Mouse (Mus musculus): ENCODE measurements around the gene Dennd4c. TPM values are rescaled to one million over a fixed set of nuclear protein-coding genes. Genes with fewer than 3 reads are reported as not detected.
A peak's percentile ranks its signal among the peaks of the same experiment; 100 is the strongest.
"Not testable (repeated sequence)": the region's sequence is repeated elsewhere in the genome, so short reads cannot be mapped to it uniquely, and the experiment has no call there.

Dennd4c gene
- polyA plus RNA-seq, 1 experiment from 2014 or later: 10.3 TPM

GRCm38 (mm10) chr4:86841141-86841540 is 92.8 kb downstream of the Dennd4c start:
- not testable (repeated sequence) for H3K27ac ChIP-seq (ENCODE audit: low read depth, low read length); H3K4me3 ChIP-seq (ENCODE audit: low read length); H3K4me2 ChIP-seq (replicated peaks; ENCODE audit: low read depth, low read length); H3K4me1 ChIP-seq (ENCODE audit: control insufficient read depth, insufficient read depth, low read length); ATAC-seq (ENCODE audit: low FRiP score, low TSS enrichment); H3K9me3 ChIP-seq (ENCODE audit: control insufficient read depth, low read length); H3K9ac ChIP-seq (ENCODE audit: low read depth, low read length); H3K27me3 ChIP-seq (ENCODE audit: control insufficient read depth, insufficient read depth, low read length)
- WGBS: 97% methylated on average over 2 of the region's 2 CpGs
- peaks cover 55% of the 10 kb centered on the region for H3K36me3 ChIP-seq (ENCODE audit: control insufficient read depth, insufficient read depth, low read length)

- no peak overlapping the region for H3K27ac ChIP-seq (ENCODE audit: low read depth, low read length)
- 97% methylated on average over 3 of the region's 3 CpGs for WGBS
- ATAC-seq (ENCODE audit: low FRiP score, low TSS enrichment): no peak
- H3K36me3 ChIP-seq (ENCODE audit: control insufficient read depth, insufficient read depth, low read length): peaks cover 49% of the 10 kb centered on the region
- H3K4me3 ChIP-seq (ENCODE audit: low read length): no peak overlapping the region
- no peak overlapping the region for H3K4me2 ChIP-seq (replicated peaks; ENCODE audit: low read depth, low read length)
- H3K9ac ChIP-seq (ENCODE audit: low read depth, low read length): no peak overlapping the region
- no peaks in the 10 kb centered on the region for H3K27me3 ChIP-seq (ENCODE audit: control insufficient read depth, insufficient read depth, low read length)
- no peaks in the 10 kb centered on the region for H3K4me1 ChIP-seq (ENCODE audit: control insufficient read depth, insufficient read depth, low read length)
- H3K9me3 ChIP-seq (ENCODE audit: control insufficient read depth, low read length): no peaks in the 10 kb centered on the region
Measured at GRCm38 (mm10) chr4:86845384-86845783, 97.0 kb downstream of the Dennd4c start.

GRCm38 (mm10) chr4:86847246-86847645 is 98.9 kb downstream of the Dennd4c start:
- Histone ChIP-seq H3K4me3 (ENCODE audit: low read length) (no peak overlapping the region), H3K9me3 (ENCODE audit: control insufficient read depth, low read length) (no peaks in the 10 kb centered on the region), H3K9ac (ENCODE audit: low read depth, low read length) (no peak overlapping the region), H3K27me3 (ENCODE audit: control insufficient read depth, insufficient read depth, low read length) (no peaks in the 10 kb centered on the region), H3K27ac (ENCODE audit: low read depth, low read length) (no peak overlapping the region), H3K36me3 (ENCODE audit: control insufficient read depth, insufficient read depth, low read length) (peaks cover 46% of the 10 kb centered on the region), H3K4me2 (replicated peaks; ENCODE audit: low read depth, low read length) (no peak overlapping the region), H3K4me1 (ENCODE audit: control insufficient read depth, insufficient read depth, low read length) (no peaks in the 10 kb centered on the region)
- no peak for ATAC-seq (ENCODE audit: low FRiP score, low TSS enrichment)
- WGBS: 91% methylated on average over 2 of the region's 2 CpGs

GRCm38 (mm10) chr4:86851331-86851730 is 103.0 kb downstream of the Dennd4c start:
- 0 out of 2 replicates have a peak, but pooled peaks cover 7% of the 10 kb centered on the region for H3K4me1 ChIP-seq (ENCODE audit: control insufficient read depth, insufficient read depth, low read length)
- H3K4me3 ChIP-seq (ENCODE audit: low read length): no peak overlapping the region
- ATAC-seq (ENCODE audit: low FRiP score, low TSS enrichment): 0 out of 2 replicates have a peak, but pooled peaks have one; percentile 36
- no peaks in the 10 kb centered on the region for H3K9me3 ChIP-seq (ENCODE audit: control insufficient read depth, low read length)
- no peak overlapping the region for H3K9ac ChIP-seq (ENCODE audit: low read depth, low read length)
- H3K4me2 ChIP-seq (replicated peaks; ENCODE audit: low read depth, low read length): no peak overlapping the region
- peaks cover 54% of the 10 kb centered on the region for H3K36me3 ChIP-seq (ENCODE audit: control insufficient read depth, insufficient read depth, low read length)
- 85% methylated on average over 2 of the region's 2 CpGs for WGBS
- no peaks in the 10 kb centered on the region for H3K27me3 ChIP-seq (ENCODE audit: control insufficient read depth, insufficient read depth, low read length)
- H3K27ac ChIP-seq (ENCODE audit: low read depth, low read length): no peak overlapping the region

DNA sequence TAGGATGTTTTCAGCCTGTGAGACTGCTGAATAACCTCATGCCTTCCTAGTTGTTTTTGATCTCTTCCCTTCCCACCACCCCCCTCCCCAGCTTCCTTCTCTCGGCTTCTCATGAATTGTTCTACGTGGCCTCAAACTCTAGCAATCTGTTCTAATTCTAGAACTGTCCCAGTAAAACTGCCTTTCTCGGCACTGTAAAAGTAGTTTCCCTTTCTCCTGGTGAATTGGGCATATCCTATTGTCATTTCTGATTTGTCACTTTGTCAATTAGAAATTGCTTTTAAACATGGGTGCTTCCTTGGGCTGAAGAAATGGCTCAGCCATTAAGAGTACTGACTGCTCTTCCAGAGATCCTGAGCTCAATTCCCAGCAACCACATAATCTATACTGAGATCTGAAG is 103.7 kb downstream of the Dennd4c start:
- Histone ChIP-seq H3K9me3 (ENCODE audit: control insufficient read depth, low read length) (no peaks in the 10 kb centered on the region), H3K9ac (ENCODE audit: low read depth, low read length) (no peak overlapping the region), H3K36me3 (ENCODE audit: control insufficient read depth, insufficient read depth, low read length) (peaks cover 50% of the 10 kb centered on the region), H3K27ac (ENCODE audit: low read depth, low read length) (no peak overlapping the region), H3K4me3 (ENCODE audit: low read length) (no peak overlapping the region), H3K4me1 (ENCODE audit: control insufficient read depth, insufficient read depth, low read length) (0 out of 2 replicates have a peak, but pooled peaks cover 7% of the 10 kb centered on the region), H3K27me3 (ENCODE audit: control insufficient read depth, insufficient read depth, low read length) (no peaks in the 10 kb centered on the region), H3K4me2 (replicated peaks; ENCODE audit: low read depth, low read length) (no peak overlapping the region)
- ATAC-seq (ENCODE audit: low FRiP score, low TSS enrichment): no peak
- 63% methylated on average over 3 of the region's 3 CpGs for WGBS

DNA sequence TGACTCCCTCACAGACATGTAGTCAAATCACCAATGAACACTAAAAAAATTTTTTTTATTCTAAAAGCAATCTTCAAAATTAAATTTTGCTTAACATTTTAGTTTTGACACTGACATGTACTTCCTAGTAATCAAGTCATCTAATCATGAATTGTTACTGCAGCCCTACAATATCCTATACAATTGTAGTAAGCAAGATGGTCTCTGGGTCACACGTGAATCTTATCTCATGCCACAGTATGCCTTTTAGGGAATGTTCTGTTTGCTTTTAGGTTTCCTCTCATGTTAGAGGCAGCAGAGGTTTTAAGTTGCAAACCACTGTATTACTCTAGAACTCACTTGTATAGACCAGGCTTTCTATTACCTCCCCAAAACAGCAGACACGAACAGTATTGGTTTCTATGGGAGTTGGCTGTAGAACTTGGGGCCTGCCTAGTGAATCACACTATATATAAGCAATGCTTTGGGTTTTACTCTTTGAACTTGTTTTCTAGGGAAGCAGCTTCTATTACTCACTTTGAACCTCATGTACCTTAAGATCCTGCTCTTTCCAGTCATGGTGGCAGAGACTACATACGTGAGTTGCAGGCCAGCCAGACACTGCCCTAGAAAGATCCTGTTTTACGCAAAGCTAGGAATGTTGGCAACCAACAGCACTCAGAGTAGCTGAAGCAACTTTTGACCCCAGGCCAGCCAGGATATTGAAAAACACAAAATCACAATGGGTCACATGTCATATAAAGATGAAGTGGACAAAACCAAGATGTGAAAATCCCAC is 104.6 kb downstream of the Dennd4c start:
- WGBS: 91% methylated on average over 4 of the region's 4 CpGs
- Histone ChIP-seq H3K36me3 (ENCODE audit: control insufficient read depth, insufficient read depth, low read length) (peaks cover 46% of the 10 kb centered on the region), H3K9ac (ENCODE audit: low read depth, low read length) (no peak overlapping the region), H3K27ac (ENCODE audit: low read depth, low read length) (no peak overlapping the region), H3K27me3 (ENCODE audit: control insufficient read depth, insufficient read depth, low read length) (no peaks in the 10 kb centered on the region), H3K4me3 (ENCODE audit: low read length) (no peak overlapping the region), H3K4me2 (replicated peaks; ENCODE audit: low read depth, low read length) (no peak overlapping the region), H3K9me3 (ENCODE audit: control insufficient read depth, low read length) (no peaks in the 10 kb centered on the region), H3K4me1 (ENCODE audit: control insufficient read depth, insufficient read depth, low read length) (0 out of 2 replicates have a peak, but pooled peaks cover 7% of the 10 kb centered on the region)
- ATAC-seq (ENCODE audit: low FRiP score, low TSS enrichment): no peak

DNA sequence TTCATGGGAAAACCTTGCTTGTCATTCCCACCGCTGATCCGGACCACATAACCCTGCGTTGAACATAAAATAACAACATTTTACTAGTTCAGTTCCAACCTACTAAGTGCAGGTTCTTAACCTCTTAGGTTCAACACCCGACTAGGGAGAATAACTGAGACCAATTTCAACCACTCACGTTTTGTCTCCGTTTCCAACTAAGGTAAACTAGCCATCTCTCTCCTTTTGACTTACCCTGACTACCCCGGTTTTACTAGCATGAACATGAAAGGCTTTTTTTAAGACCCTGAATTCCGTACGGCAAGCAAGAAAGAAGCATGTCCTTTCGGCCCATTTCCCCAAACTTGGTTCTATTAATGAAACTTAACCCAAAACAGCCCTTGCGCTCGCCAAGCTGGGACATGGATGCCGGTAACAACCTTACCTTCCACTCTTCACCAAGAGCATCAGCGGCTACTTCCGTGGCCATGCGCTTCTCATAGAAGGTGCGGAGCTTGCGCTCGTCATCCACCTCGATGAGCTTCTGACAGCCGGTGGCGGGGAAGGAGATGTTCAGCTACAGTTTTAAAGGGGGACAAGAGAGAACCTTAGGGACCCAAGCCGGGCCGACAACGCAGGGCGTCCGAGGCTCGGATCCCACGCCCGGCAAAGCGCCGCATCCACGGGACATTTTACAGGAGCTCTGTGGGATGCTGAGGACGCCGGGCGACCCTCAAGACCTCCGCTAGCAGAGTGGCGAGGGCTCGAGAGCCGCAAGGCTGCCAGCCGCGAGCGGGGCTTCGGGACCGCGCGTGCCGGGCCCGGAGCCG is 108.2 kb downstream of the Dennd4c start:
- peak overlapping the region; percentile 96 for H3K27ac ChIP-seq (ENCODE audit: low read depth, low read length)
- peaks cover 36% of the 10 kb centered on the region for H3K36me3 ChIP-seq (ENCODE audit: control insufficient read depth, insufficient read depth, low read length)
- 1% methylated on average over 44 of the region's 50 CpGs for WGBS
- H3K4me1 ChIP-seq (ENCODE audit: control insufficient read depth, insufficient read depth, low read length): 0 out of 2 replicates have a peak, but pooled peaks cover 7% of the 10 kb centered on the region
- H3K4me3 ChIP-seq (ENCODE audit: low read length): peak overlapping the region; percentile 99
- peak overlapping the region; percentile 100 for H3K9ac ChIP-seq (ENCODE audit: low read depth, low read length)
- no peaks in the 10 kb centered on the region for H3K9me3 ChIP-seq (ENCODE audit: control insufficient read depth, low read length)
- ATAC-seq (ENCODE audit: low FRiP score, low TSS enrichment): no peak
- H3K27me3 ChIP-seq (ENCODE audit: control insufficient read depth, insufficient read depth, low read length): no peaks in the 10 kb centered on the region
- H3K4me2 ChIP-seq (replicated peaks; ENCODE audit: low read depth, low read length): peak overlapping the region; percentile 69

GRCm38 (mm10) chr4:86857113-86858069 is 109.0 kb downstream of the Dennd4c start, which contains the start of gene Rps6:
Gene Rps6 (minus strand): TSS chr4:86857412.
- Histone ChIP-seq H3K9me3 (ENCODE audit: control insufficient read depth, low read length) (no peaks in the 10 kb centered on the region), H3K4me2 (replicated peaks; ENCODE audit: low read depth, low read length) (peak within 1 kb of the TSS; percentile 79), H3K36me3 (ENCODE audit: control insufficient read depth, insufficient read depth, low read length) (peaks cover 30% of the 10 kb centered on the region), H3K4me1 (ENCODE audit: control insufficient read depth, insufficient read depth, low read length) (0 out of 2 replicates have a peak, but pooled peaks cover 7% of the 10 kb centered on the region), H3K27ac (ENCODE audit: low read depth, low read length) (peak within 1 kb of the TSS; percentile 96), H3K4me3 (ENCODE audit: low read length) (peak within 1 kb of the TSS; percentile 99), H3K9ac (ENCODE audit: low read depth, low read length) (peak within 1 kb of the TSS; percentile 100), H3K27me3 (ENCODE audit: control insufficient read depth, insufficient read depth, low read length) (no peaks in the 10 kb centered on the region)
- ATAC-seq (ENCODE audit: low FRiP score, low TSS enrichment): peak; percentile 98
- under 1% methylated on average over 66 of the region's 68 CpGs for WGBS

Data from kidney, embryonic 14.5 days (tissue).